Mouse (Mus musculus): ENCODE measurements around the gene Cops3. TPM values are rescaled to one million over a fixed set of nuclear protein-coding genes. Genes with fewer than 3 reads are reported as not detected.

Cops3 gene
- polyA plus RNA-seq, 1 experiment from 2014 or later, result 174 TPM

DNA sequence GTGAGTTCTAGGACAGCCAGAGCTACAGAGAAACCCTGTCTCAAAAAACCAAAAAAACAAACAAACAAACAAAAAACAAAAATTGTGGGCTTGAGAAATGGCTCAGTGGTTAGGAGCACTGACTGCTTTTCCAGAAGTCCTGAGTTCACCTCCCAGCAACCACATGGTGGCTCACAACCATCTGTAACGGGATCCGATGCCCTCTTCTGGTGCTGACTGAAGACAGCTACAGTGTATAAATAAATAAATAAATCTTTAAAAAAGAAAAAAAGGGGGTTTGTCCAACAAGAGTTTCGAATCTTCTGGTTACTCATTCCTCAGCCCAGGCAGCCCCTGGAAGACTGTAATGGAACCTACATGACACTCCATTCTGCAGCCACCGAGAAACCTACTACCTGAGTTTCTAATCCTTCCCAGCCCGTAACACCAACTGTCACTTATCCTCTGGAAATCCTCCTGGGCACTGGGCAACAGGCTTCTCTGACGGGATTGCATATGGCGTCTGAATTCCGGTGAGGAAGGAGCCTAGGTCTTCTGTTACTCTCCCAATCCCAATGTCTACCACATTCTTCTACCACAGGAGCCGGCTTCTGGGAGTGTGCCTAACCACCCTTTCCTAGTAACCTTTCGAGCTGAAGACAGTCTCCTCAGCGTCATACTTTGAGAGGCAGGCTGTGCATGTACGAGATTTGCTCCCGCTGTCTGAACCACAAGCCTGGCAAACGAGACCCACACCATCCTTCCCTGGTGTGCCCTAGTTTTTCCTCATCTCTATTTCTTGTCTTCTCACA, 31.3 kb downstream of the Cops3 start:
- peak overlapping the region; percentile 93 for H3K4me2 ChIP-seq (ENCODE audit: low read length)

GRCm38 (mm10) chr11:59805656-59806055, 34.0 kb downstream of the Cops3 start:
- ATAC-seq, result no peak
- Histone ChIP-seq H3K27me3 (ENCODE audit: control insufficient read depth, insufficient read depth, low read depth, low read length) (no peaks in the 10 kb centered on the region), H3K4me2 (ENCODE audit: low read length) (no peak overlapping the region), H3K36me3 (ENCODE audit: control insufficient read depth, insufficient read depth, low read length) (peaks cover 38% of the 10 kb centered on the region), H3K4me3 (ENCODE audit: low read depth, low read length) (no peak overlapping the region), H3K9me3 (replicated peaks; ENCODE audit: control insufficient read depth, low read length, poor library complexity, severe bottlenecking) (no peaks in the 10 kb centered on the region), H3K27ac (ENCODE audit: low read length) (no peak overlapping the region), H3K9ac (ENCODE audit: low read depth, low read length) (no peak overlapping the region), H3K4me1 (ENCODE audit: control insufficient read depth, insufficient read depth, low read length) (peaks cover 9% of the 10 kb centered on the region)
- WGBS, result 92% methylated on average over 2 of the region's 2 CpGs

More for the DNA sequence above, 31.3 kb downstream of the Cops3 start:
- peaks cover 15% of the 10 kb centered on the region for H3K36me3 ChIP-seq (ENCODE audit: control insufficient read depth, insufficient read depth, low read length)
- 59% methylated on average over 14 of the region's 14 CpGs for WGBS
- no peak for ATAC-seq
- H3K4me1 ChIP-seq (ENCODE audit: control insufficient read depth, insufficient read depth, low read length), result peaks cover 11% of the 10 kb centered on the region
- H3K9ac ChIP-seq (ENCODE audit: low read depth, low read length), result peak overlapping the region; percentile 91; the same call in 1 of the 2 replicates
- peak overlapping the region; percentile 74 for H3K4me3 ChIP-seq (ENCODE audit: low read depth, low read length)
- H3K9me3 ChIP-seq (replicated peaks; ENCODE audit: control insufficient read depth, low read length, poor library complexity, severe bottlenecking), result no peaks in the 10 kb centered on the region
- no peaks in the 10 kb centered on the region for H3K27me3 ChIP-seq (ENCODE audit: control insufficient read depth, insufficient read depth, low read depth, low read length)
- no peak overlapping the region for H3K27ac ChIP-seq (ENCODE audit: low read length)

DNA sequence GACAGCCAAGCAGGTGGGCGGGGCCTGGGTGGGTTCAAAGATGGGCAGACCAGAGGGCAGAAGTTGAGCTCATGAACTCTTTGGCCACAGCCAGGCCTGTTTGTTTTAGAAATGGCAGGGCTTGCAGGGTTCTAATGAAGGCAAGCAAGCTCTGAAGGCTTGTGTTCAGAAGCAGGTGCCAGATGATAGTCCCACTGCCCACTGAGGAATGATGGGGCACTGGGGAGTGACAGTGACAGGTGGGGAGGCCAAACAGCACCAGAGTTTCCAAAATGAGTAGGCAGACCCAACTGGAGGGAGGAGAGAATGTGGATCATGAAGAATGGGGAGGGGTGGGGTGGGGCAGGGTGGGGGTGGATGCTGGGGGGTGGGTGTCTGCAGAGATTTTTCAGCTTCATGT, 34.4 kb downstream of the Cops3 start:
- 89% methylated on average over 1 of the region's 1 CpGs for WGBS

DNA sequence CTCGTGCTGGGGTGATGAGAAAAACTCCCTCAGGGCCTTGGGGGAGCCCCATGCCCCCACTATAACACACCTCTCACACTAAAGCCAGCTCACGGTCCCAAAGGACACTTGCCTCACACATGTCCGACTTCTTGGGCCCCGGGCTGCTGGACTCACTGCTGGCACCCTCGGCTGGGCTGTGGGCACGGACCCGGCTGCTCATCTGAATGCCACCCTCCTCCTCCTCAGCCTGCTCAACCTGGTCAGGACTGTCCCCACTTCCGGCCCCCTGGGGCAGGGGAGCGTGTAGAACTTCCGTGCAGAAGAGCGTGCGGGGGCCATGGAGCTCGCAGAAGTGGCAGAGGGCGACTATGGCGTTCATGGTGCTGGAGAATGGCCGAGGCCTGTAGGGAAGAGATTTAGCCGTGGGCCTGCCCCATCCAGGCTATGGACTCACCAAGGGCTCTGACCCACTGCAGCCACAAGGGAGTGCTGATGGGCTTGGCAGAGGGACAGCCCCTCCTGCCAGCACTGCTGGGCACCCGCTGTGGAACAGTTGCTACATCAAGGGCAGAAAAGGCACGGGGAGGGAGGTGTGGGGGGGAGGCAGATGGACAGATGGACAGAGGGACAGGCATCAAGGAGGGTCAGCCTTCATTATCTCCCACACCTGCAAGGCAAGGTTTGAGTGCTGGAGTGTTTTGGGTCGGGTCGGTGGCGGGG, 35.1 kb downstream of the Cops3 start:
- no peak overlapping the region for H3K4me2 ChIP-seq (ENCODE audit: low read length)
- H3K9ac ChIP-seq (ENCODE audit: low read depth, low read length), result no peak overlapping the region
- ATAC-seq, result no peak
- 93% methylated on average over 22 of the region's 22 CpGs for WGBS
- no peak overlapping the region for H3K27ac ChIP-seq (ENCODE audit: low read length)
- H3K4me3 ChIP-seq (ENCODE audit: low read depth, low read length), result no peak overlapping the region
- H3K4me1 ChIP-seq (ENCODE audit: control insufficient read depth, insufficient read depth, low read length), result peaks cover 9% of the 10 kb centered on the region
- peaks cover 46% of the 10 kb centered on the region for H3K36me3 ChIP-seq (ENCODE audit: control insufficient read depth, insufficient read depth, low read length)
- H3K27me3 ChIP-seq (ENCODE audit: control insufficient read depth, insufficient read depth, low read depth, low read length), result no peaks in the 10 kb centered on the region
- no peaks in the 10 kb centered on the region for H3K9me3 ChIP-seq (replicated peaks; ENCODE audit: control insufficient read depth, low read length, poor library complexity, severe bottlenecking)

More for the DNA sequence above, 34.4 kb downstream of the Cops3 start:
- Histone ChIP-seq H3K9ac (ENCODE audit: low read depth, low read length) (no peak overlapping the region), H3K4me2 (ENCODE audit: low read length) (no peak overlapping the region), H3K27ac (ENCODE audit: low read length) (no peak overlapping the region), H3K36me3 (ENCODE audit: control insufficient read depth, insufficient read depth, low read length) (peaks cover 42% of the 10 kb centered on the region), H3K4me1 (ENCODE audit: control insufficient read depth, insufficient read depth, low read length) (peaks cover 9% of the 10 kb centered on the region), H3K27me3 (ENCODE audit: control insufficient read depth, insufficient read depth, low read depth, low read length) (no peaks in the 10 kb centered on the region), H3K4me3 (ENCODE audit: low read depth, low read length) (no peak overlapping the region), H3K9me3 (replicated peaks; ENCODE audit: control insufficient read depth, low read length, poor library complexity, severe bottlenecking) (no peaks in the 10 kb centered on the region)
- no peak for ATAC-seq

DNA sequence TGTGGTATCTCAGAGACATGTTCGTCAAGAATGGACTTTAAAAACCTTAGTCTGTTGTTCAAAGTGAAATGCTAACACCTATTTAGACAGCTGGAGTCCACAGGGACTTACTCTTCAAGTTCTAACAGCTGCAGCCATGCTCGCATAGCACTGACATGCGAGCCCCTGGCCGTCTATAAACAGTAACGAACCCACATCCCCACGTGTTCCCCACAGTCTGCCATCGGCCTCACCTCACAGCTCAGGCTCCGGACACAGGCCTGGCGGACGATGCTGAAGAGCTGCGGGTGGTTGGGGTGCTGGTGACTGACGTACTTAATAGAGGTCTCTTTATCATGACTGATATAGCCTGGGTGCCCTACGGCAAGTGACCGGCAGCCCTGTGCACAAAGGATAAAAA, 36.1 kb downstream of the Cops3 start:
- H3K9ac ChIP-seq (ENCODE audit: low read depth, low read length), result no peak overlapping the region
- no peaks in the 10 kb centered on the region for H3K9me3 ChIP-seq (replicated peaks; ENCODE audit: control insufficient read depth, low read length, poor library complexity, severe bottlenecking)
- no peak overlapping the region for H3K27ac ChIP-seq (ENCODE audit: low read length)
- no peaks in the 10 kb centered on the region for H3K27me3 ChIP-seq (ENCODE audit: control insufficient read depth, insufficient read depth, low read depth, low read length)
- 91% methylated on average over 14 of the region's 14 CpGs for WGBS
- peaks cover 3% of the 10 kb centered on the region for H3K4me1 ChIP-seq (ENCODE audit: control insufficient read depth, insufficient read depth, low read length)
- no peak overlapping the region for H3K4me3 ChIP-seq (ENCODE audit: low read depth, low read length)
- H3K36me3 ChIP-seq (ENCODE audit: control insufficient read depth, insufficient read depth, low read length), result peaks cover 56% of the 10 kb centered on the region
- H3K4me2 ChIP-seq (ENCODE audit: low read length), result no peak overlapping the region
- no peak for ATAC-seq

DNA sequence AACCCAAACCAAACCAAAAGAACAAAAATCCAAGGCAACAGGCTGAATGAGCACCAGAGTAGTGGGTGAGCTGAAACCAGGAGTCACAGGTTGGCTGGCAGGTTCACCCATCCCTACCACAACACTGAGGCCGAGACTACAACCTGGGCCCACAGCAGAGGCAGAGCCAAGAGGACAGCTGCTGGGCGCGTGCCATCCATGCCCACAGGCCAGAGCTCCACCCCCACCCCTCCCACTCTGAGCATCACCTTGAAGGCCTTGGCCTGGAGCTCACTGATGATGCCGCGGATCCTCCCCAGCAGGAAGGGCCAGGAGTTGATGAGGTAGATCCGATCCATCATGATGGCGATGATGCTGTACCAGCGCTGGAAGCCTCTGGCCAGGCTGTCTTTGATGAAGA, 37.8 kb downstream of the Cops3 start:
- 97% methylated on average over 8 of the region's 8 CpGs for WGBS
- Histone ChIP-seq H3K4me1 (ENCODE audit: control insufficient read depth, insufficient read depth, low read length) (no peaks in the 10 kb centered on the region), H3K4me2 (ENCODE audit: low read length) (no peak overlapping the region), H3K27me3 (ENCODE audit: control insufficient read depth, insufficient read depth, low read depth, low read length) (no peaks in the 10 kb centered on the region), H3K36me3 (ENCODE audit: control insufficient read depth, insufficient read depth, low read length) (peaks cover 68% of the 10 kb centered on the region), H3K9me3 (replicated peaks; ENCODE audit: control insufficient read depth, low read length, poor library complexity, severe bottlenecking) (no peaks in the 10 kb centered on the region), H3K27ac (ENCODE audit: low read length) (no peak overlapping the region), H3K4me3 (ENCODE audit: low read depth, low read length) (no peak overlapping the region), H3K9ac (ENCODE audit: low read depth, low read length) (no peak overlapping the region)
- no peak for ATAC-seq

GRCm38 (mm10) chr11:59800412-59800811, 39.2 kb downstream of the Cops3 start:
- H3K27ac ChIP-seq (ENCODE audit: low read length), result no peak overlapping the region
- ATAC-seq, result no peak
- H3K36me3 ChIP-seq (ENCODE audit: control insufficient read depth, insufficient read depth, low read length), result peaks cover 75% of the 10 kb centered on the region
- 94% methylated on average over 10 of the region's 10 CpGs for WGBS
- no peaks in the 10 kb centered on the region for H3K9me3 ChIP-seq (replicated peaks; ENCODE audit: control insufficient read depth, low read length, poor library complexity, severe bottlenecking)
- no peaks in the 10 kb centered on the region for H3K4me1 ChIP-seq (ENCODE audit: control insufficient read depth, insufficient read depth, low read length)
- no peak overlapping the region for H3K4me2 ChIP-seq (ENCODE audit: low read length)
- no peak overlapping the region for H3K9ac ChIP-seq (ENCODE audit: low read depth, low read length)
- H3K4me3 ChIP-seq (ENCODE audit: low read depth, low read length), result no peak overlapping the region
- no peaks in the 10 kb centered on the region for H3K27me3 ChIP-seq (ENCODE audit: control insufficient read depth, insufficient read depth, low read depth, low read length)

GRCm38 (mm10) chr11:59793390-59793789, 46.2 kb downstream of the Cops3 start:
- no peak overlapping the region for H3K9ac ChIP-seq (ENCODE audit: low read depth, low read length)
- H3K9me3 ChIP-seq (replicated peaks; ENCODE audit: control insufficient read depth, low read length, poor library complexity, severe bottlenecking), result no peaks in the 10 kb centered on the region
- WGBS, result 95% methylated on average over 6 of the region's 6 CpGs
- H3K4me3 ChIP-seq (ENCODE audit: low read depth, low read length), result no peak overlapping the region
- ATAC-seq, result no peak
- H3K27me3 ChIP-seq (ENCODE audit: control insufficient read depth, insufficient read depth, low read depth, low read length), result no peaks in the 10 kb centered on the region
- peaks cover 56% of the 10 kb centered on the region for H3K36me3 ChIP-seq (ENCODE audit: control insufficient read depth, insufficient read depth, low read length)
- no peak overlapping the region for H3K27ac ChIP-seq (ENCODE audit: low read length)
- no peaks in the 10 kb centered on the region for H3K4me1 ChIP-seq (ENCODE audit: control insufficient read depth, insufficient read depth, low read length)
- no peak overlapping the region for H3K4me2 ChIP-seq (ENCODE audit: low read length)

DNA sequence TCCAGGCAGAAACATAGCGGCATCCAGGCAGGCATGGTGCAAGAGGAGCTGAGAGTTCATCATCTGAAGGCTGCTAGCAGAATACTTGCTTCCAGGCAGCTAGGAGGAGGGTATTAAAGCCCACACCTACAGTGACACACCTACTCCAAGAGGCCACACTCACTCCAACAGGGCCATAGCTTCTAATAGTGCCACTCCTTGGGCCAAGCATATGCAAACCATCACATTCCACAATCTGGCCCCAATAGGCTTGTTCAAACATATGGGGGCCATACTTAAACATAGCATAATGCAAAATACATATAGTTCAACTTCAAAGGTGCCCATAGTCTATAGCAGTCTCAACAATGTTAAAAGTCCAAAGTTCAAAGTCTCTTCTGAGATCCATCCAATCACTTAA, 50.3 kb downstream of the Cops3 start:
- H3K9ac ChIP-seq (ENCODE audit: low read depth, low read length), result no peak overlapping the region

More for the DNA sequence above, 50.3 kb downstream of the Cops3 start:
- ATAC-seq, result no peak
- Histone ChIP-seq H3K27me3 (ENCODE audit: control insufficient read depth, insufficient read depth, low read depth, low read length) (no peaks in the 10 kb centered on the region), H3K9me3 (replicated peaks; ENCODE audit: control insufficient read depth, low read length, poor library complexity, severe bottlenecking) (no peaks in the 10 kb centered on the region), H3K4me3 (ENCODE audit: low read depth, low read length) (no peak overlapping the region), H3K27ac (ENCODE audit: low read length) (no peak overlapping the region), H3K4me2 (ENCODE audit: low read length) (no peak overlapping the region), H3K36me3 (ENCODE audit: control insufficient read depth, insufficient read depth, low read length) (peaks cover 22% of the 10 kb centered on the region), H3K4me1 (ENCODE audit: control insufficient read depth, insufficient read depth, low read length) (peaks cover 8% of the 10 kb centered on the region; the same call in 1 of the 2 replicates)
- 93% methylated on average over 1 of the region's 1 CpGs for WGBS
